In genomic region chr4:83990126-83990989, GRCm38 (mm10) we compare ENCODE assay signal across 12 mouse cellular contexts.
DNase-seq lines count a peak whose midpoint lies in the region; ATAC-seq and TF ChIP-seq lines count a peak whose summit lies in the region.
"Had no signal": no experiment of that assay in that cellular context is flagged by ENCODE, and none has a peak within 500 bp of the region (broad histone marks: within the 10 kb centered on the region; RNA-seq: fewer than 3 reads in every experiment).

No protein-coding gene starts in this region.

- peak overlapping the region; percentile 86 for H3K27ac ChIP-seq in lung, embryonic 14.5 days (ENCODE audit: low read depth)
- H3K27ac ChIP-seq in embryonic facial prominence, embryonic 15.5 days (replicated peaks), result peak overlapping the region; percentile 86

- no peak overlapping the region for H3K9ac ChIP-seq in lung, embryonic 14.5 days
- no peak overlapping the region for H3K9ac ChIP-seq in embryonic facial prominence, embryonic 15.5 days

- peak; percentile 26 to 36 for DNase-seq in heart, adult 18-20 months
- no peak for DNase-seq in heart, adult 8-10 months (ENCODE audit: low spot score)
- DNase-seq in lung, embryonic 14.5 days, result peak; percentile 88
- no peak for DNase-seq in lung, postnatal 25 days (ENCODE audit: low spot score)
- peak; percentile 33 to 61 for DNase-seq in lung, postnatal 4 days
- DNase-seq in urinary bladder, postnatal 10 days (ENCODE audit: low spot score), result no peak
- no peak for DNase-seq in urinary bladder, adult 18-20 months (ENCODE audit: low spot score in 2 of 2)
- DNase-seq: B cell, adult 2 months; cerebellum, adult 9-11 months; midbrain, embryonic 14.5 days had no signal

- ATAC-seq in lung, embryonic 14.5 days (ENCODE audit: insufficient read depth), result peak; percentile 66
- peak; percentile 49 for ATAC-seq in embryonic facial prominence, embryonic 15.5 days (ENCODE audit: insufficient number of reproducible peaks, low FRiP score, low TSS enrichment, low read depth)

- H3K4me1 ChIP-seq in lung, embryonic 14.5 days (ENCODE audit: insufficient read depth), result peaks cover 5% of the 10 kb centered on the region
- peaks cover 41% of the 10 kb centered on the region for H3K4me1 ChIP-seq in embryonic facial prominence, embryonic 15.5 days

- WGBS in lung, embryonic 14.5 days, result 39% methylated on average over 13 of the region's 13 CpGs
- WGBS in embryonic facial prominence, embryonic 15.5 days, result 37% methylated on average over 13 of the region's 13 CpGs

- no peak for TF ChIP-seq CTCF in lung, embryonic 14.5 days (IDR thresholded peaks at IDR 0.05; ENCODE audit: low read depth)

- H3K4me2 ChIP-seq in lung, embryonic 14.5 days, result no peak overlapping the region
- H3K4me2 ChIP-seq in embryonic facial prominence, embryonic 15.5 days (replicated peaks), result no peak overlapping the region
- H3K4me2 ChIP-seq: liver, embryonic 11.5 days had no signal

- no peaks in the 10 kb centered on the region for H3K27me3 ChIP-seq in lung, embryonic 14.5 days (ENCODE audit: insufficient read depth, low read length)
- no peaks in the 10 kb centered on the region for H3K27me3 ChIP-seq in embryonic facial prominence, embryonic 15.5 days

- H3K9me3 ChIP-seq in lung, embryonic 14.5 days (ENCODE audit: low read depth, low read length), result no peaks in the 10 kb centered on the region
- H3K9me3 ChIP-seq in embryonic facial prominence, embryonic 15.5 days (replicated peaks), result no peaks in the 10 kb centered on the region

- no peak overlapping the region for H3K4me3 ChIP-seq in lung, embryonic 14.5 days (ENCODE audit: low read depth, low read length)
- no peak overlapping the region for H3K4me3 ChIP-seq in embryonic facial prominence, embryonic 15.5 days (replicated peaks)

- no peaks in the 10 kb centered on the region for H3K36me3 ChIP-seq in lung, embryonic 14.5 days (ENCODE audit: insufficient read depth)
- no peaks in the 10 kb centered on the region for H3K36me3 ChIP-seq in embryonic facial prominence, embryonic 15.5 days

Comparison
In these comparisons a context has a peak if more than half of its experiments do, and no peak if none do; other contexts are left out.
1. DNase-seq: peak in heart, adult 18-20 months (2 of 2), lung, embryonic 14.5 days (single experiment) and lung, postnatal 4 days (2 of 2); none in heart, adult 8-10 months (single experiment), lung, postnatal 25 days (single experiment), urinary bladder, postnatal 10 days (single experiment) and urinary bladder, adult 18-20 months (0 of 2).